Mouse (Mus musculus): ENCODE data around the gene Aplp2.

DNA sequence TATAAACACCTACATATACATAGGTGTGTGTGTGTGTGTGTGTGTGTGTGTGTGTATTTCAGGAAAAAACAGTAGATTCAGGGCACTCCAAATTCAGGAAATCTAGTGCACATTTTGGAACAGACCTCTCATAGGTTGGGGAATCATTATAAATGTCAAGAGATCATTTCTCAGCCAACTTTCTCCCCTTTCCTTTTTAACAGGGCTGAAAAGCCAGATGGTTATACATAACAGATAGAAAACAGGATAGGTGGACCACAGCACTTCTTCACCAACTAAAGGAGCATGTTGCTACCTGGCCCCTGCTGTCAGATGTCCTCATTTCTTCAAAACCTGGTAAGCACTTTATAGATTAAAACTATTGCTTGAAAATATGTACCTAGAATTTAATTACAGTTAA, 14.9 kb downstream of the Aplp2 start:
- TF ChIP-seq CTCF (IDR thresholded peaks at IDR 0.05; ENCODE audit: control insufficient read depth, insufficient read depth, low read length) (no peak), POLR2A (IDR thresholded peaks at IDR 0.05; ENCODE audit: borderline replicate concordance, control insufficient read depth, low read depth, low read length) (no peak)
